Mouse (Mus musculus): Measurements from ENCODE around the gene Gm20823.
"Not testable (repeated sequence)": the region's sequence is repeated elsewhere in the genome, so short reads cannot be mapped to it uniquely, and the experiment has no call there.

Gm20823 gene

GRCm38 (mm10) chrY:62464745-62465144 lies at the start of gene Gm20823:
Gene Gm20823, minus strand, starts transcription at chrY:62464845.
- DNase-seq (ENCODE audit: low spot score in 2 of 2) = not testable (repeated sequence)

All from spleen, postnatal 4 days (tissue).